Mouse (Mus musculus): ENCODE measurements at regions not wholly inside any gene's neighbourhood (a gene's known extent, or its start where the extent isn't known, plus 50 kb on each side); places are given as distances from the start of the nearest gene placed in this dataset.
"Not testable (repeated sequence)": the region's sequence is repeated elsewhere in the genome, so short reads cannot be mapped to it uniquely, and the experiment has no call there.

DNA sequence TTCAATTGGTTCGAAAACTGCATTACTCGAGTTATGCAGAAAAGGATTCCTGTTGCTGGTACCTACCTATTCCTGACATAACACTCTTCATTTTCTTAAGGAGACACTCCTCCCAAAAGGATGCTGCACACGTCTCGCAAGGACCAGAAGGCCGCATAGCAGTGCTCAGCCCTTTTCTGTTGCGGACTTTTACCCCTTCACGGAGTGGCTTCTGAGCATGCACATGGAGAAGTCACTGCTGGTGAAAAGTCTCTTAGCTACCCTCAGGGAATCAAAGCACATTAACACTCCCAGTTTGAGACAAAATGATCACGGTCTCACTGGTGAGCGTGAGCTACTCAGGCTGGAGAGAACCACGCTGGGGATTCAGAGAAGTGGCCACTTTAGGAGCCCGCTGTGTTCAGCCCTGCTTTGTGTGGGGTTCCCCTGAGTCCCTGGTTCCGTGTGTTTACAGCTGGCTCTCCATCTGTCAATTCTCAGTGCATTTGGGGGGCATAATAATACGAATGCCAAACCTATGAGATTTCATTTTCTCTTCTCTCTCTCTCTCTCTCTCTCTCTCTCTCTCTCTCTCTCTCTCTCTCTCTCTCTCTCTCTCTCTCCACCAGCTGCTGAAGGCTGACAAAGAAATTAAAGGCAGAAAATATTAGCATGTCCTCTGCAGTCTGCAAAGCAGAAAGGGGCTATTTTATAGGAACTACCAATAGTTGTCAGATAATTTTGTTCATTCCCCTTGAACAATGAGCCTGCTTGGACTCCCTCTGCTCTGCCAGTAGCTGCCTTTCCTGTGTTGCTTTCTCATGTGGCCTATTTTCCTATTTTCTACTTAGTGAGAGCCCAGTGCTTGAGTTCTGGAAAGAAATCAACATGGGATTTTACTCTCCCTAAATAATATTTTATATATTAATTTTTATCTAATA is 160.7 kb downstream of the Basp1 start:
- no peak for DNase-seq
- intact Hi-C loops (cut with DNase I; ENCODE audit: low total_unique reads): no loop called here

DNA sequence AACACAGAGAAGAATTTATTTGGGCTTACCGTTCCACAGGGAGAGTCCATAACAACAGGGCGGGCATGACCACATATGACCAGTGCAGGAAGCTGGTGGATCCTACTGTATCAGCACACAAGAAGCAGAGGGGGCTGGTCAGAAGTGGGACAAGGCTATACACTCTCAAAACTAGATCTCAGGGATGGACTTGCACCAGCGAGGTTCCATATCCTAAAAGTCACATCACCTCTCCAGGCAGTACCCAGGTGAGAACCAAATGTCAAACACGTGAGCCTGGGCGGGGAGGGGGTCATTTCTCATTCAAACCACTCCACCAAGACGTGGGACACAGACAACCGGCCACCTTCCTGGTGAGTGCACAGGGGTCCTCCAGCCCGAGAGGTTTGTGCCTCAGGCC is 167.9 kb downstream of the Basp1 start:
- DNase-seq: no peak
- intact Hi-C loops (cut with DNase I; ENCODE audit: low total_unique reads): no loop called here

- intact Hi-C loops (cut with DNase I; ENCODE audit: low total_unique reads): no loop called here
- DNase-seq: no peak
These were observed 175.6 kb downstream of the Basp1 start for GRCm38 (mm10) chr15:25237665-25238664.

DNA sequence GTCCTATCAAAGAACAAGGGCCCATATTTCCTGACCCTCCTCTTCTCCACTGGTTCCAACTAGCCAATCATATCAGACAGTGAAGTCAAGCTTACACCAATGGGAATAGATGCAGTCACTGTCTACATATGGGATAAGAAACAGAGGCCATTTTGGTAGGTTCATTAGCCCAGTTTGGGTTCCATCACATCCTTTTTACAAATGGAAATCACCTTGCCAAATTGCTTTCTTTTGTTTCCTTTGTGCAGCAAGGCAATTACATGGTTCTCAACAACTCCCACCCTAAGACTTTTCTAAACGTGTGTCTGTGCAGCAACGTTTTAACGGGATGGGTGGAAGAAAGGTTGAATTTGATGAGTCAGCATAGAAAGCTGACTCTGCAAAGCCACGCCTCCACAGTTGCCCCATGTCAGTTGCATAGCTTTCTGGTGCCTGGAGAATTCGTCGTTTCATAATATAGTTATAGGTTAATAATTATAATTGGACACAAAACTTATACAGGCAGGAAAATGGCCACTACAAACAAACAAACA is 177.3 kb downstream of the Basp1 start:
- intact Hi-C loops (cut with DNase I; ENCODE audit: low total_unique reads): no loop called here
- DNase-seq: no peak

DNA sequence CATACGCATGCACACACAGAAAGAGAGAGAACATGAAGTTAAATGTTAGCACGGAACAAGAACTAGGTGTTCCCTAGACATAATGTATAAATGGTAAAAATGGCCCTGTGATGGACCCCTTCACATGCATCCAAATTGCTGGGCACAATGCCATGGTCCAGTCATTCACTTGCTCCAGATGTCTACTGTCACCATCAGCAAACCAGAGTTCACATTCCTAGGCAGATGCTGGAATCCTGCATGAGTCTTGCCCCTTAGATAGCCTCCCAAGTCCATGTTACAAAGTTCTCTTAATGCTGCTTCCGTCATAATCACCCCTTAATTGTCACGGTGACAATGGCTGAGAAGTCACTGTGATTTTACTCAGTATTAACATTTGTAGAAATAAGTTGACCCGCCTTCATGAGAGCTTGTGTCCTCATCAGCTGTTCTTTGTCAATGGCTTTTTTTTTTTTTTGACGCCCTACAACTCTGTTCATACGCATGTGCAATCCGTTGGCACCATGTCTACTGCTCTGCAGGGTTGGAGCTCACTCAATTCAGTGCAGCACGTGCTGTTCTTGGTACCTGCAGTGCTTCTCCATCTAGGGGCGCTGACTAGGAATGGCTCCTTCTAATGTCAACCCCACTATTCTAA is 179.4 kb downstream of the Basp1 start:
- intact Hi-C loops (cut with DNase I; ENCODE audit: low total_unique reads): no loop called here
- no peak for DNase-seq

DNA sequence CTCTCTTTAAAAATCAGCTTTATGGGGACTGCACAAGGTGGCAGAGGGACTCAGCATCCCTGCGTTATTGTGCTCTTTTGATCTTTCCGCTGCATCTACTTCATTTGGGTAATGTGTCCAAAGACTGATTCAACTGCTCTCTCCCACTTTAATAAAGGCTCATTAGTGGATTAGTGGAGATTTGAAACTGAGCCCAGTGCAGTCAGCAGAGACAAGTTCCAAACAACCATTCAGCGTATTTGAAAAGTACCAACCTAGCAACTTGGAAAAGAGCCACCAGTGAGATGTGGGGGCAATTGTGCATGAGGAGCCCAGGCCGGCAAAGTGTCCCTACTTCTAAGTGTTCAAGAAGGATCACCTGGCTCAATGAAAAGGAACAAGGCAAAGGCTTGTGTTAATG is 183.4 kb downstream of the Basp1 start:
- intact Hi-C loops (cut with DNase I; ENCODE audit: low total_unique reads): no loop called here
- DNase-seq: no peak

- intact Hi-C loops (cut with DNase I; ENCODE audit: low total_unique reads): no loop called here
- DNase-seq: no peak
These were observed 183.8 kb downstream of the Basp1 start for GRCm38 (mm10) chr15:25229807-25230206.

GRCm38 (mm10) chr15:25227496-25227895 is 186.1 kb downstream of the Basp1 start:
- no peak for DNase-seq
- intact Hi-C loops (cut with DNase I; ENCODE audit: low total_unique reads): no loop called here

DNA sequence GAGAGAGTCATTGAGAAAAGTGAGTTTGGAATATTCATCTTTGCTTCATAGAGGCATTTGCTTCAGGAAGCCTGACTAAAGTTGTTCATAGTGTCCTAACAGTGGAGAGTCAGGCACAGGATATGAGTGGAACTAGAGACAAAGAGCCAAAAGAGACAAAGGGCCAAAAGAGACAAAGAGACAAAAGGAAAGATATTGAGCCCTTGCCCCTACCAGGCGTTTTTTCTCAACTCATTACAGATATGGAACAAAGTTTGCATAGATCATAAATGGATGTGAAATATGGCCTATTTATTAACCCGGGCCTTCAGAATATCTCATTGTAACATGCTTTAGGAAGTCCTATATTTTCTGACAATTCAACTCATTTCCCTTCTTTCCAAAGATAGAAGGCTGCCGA is 187.6 kb downstream of the Basp1 start:
- intact Hi-C loops (cut with DNase I; ENCODE audit: low total_unique reads): no loop called here
- DNase-seq: no peak

DNA sequence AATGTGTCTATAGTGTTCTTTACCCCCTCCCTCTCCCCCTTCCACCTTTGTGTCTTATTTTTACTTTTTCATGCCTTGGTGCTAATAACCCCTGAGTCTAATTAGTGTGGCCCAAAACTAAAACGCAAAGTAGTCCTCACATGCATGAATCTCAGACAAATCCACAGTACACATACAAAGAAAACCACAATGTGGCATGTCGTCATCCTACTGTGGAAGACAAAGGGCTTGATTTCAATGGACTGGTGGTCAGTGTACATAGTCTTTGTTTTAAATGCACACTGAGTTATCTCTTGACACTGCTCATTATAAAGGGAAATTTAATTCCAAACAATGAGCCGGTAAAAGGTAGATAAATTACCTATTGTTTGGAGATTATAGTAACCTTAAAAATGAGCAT is 188.1 kb downstream of the Basp1 start:
- no peak for DNase-seq
- intact Hi-C loops (cut with DNase I; ENCODE audit: low total_unique reads): no loop called here

DNA sequence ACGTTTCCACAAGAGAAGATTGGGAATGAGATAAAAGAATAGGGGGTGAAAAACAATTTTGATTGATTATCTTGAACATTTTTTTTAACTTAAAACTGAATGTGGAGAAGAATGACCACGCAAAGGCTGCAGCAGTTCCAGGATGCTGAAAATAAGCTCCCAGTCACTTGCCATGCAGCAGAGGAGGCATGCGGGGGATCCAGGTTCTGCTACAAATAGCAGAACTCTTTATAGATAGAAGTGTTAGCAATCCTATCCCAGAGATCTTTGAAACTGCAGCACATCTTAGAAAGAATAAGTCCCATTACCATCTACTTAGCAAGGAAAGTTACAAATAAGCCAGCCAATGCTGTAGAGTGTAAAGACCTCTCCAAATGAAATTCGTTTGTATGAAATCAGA is 191.8 kb downstream of the Basp1 start:
- intact Hi-C loops (cut with DNase I; ENCODE audit: low total_unique reads): no loop called here
- DNase-seq: no peak

DNA sequence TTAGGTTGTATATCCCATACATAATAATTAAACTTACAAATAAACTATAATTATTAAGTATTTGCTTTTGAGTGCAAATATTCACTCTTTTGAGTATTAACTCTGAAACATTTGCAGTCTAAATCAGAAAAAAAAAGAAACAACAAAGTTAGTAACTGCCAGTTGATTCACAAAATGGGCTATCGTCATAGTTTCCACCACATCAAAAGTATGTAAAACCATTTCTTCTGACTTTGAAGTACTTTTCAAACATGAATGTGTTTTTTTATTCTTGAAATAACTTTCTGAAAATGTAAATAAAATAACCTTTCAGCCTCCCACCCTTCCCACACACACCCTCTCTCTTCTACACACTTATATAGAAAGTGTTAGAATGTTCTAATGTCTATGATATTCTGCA is 197.2 kb downstream of the Basp1 start:
- intact Hi-C loops (cut with DNase I; ENCODE audit: low total_unique reads): no loop called here
- no peak for DNase-seq

GRCm38 (mm10) chr15:25202097-25202496 is 211.5 kb downstream of the Basp1 start:
- DNase-seq: no peak
- intact Hi-C loops (cut with DNase I; ENCODE audit: low total_unique reads): no loop called here

DNA sequence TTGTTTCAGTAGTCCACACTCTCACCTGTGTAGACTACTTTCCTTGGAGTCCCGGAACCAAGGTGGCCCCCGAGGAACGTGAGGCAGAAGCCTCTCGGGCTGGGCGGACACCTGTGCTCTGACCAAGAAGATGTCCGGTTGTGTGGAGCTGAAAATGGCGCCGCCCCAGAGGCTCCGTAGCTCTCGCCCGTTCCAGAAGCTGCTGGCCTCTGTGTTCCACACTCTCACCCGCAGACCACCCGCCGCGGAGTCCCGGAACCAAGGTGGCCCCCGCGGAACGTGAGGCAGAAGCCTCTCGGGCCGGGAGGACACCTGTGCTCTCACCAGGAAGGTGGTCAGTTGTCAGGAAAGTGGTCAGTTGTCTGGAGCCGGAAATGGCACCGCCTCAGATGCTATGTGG is 213.3 kb downstream of the Basp1 start:
- intact Hi-C loops (cut with DNase I; ENCODE audit: low total_unique reads); DNase-seq: not testable (repeated sequence)

DNA sequence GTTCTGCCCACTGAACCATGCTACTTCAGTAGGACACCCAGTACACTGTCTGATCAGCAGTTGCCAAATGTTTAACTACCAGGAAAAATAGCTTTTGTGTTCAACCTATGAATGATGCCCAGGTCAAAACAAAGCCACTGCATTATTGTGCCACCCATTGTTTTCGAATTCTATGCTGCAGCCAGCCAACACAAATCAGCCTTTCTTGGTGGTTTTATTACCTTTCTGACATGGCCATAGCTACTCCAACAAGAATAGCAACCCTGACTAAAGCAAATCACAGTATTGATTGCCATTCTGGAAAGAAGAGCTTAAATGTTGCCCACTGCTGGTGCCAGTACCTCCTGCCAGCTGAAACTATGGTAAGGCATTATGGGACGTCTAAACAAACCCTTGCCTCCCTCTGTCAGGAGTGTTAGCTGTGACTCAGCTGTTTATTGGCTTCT is 225.7 kb downstream of the Basp1 start:
- intact Hi-C loops (cut with DNase I; ENCODE audit: low total_unique reads): no loop called here
- no peak for DNase-seq

GRCm38 (mm10) chr15:25172755-25173154 is 240.8 kb downstream of the Basp1 start:
- DNase-seq: no peak
- intact Hi-C loops (cut with DNase I; ENCODE audit: low total_unique reads): no loop called here

DNA sequence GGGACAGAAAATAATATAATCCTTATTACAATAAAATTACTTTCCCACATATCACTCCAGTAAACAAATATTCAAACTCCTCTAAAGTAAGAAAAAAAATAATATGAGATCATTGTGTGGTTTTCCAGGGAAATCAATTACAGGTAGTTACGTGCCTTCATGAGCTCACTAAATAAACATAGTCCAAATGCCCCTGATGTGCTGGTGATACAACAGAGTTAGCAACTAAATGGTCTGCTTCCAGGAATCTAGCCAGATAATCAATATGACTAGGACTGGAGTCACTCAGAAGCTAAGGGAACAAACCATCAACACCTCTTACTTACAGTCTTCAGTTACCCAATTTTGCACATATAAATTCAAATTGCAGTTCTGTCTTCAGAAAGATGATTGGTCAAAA is 267.2 kb downstream of the Basp1 start:
- DNase-seq: no peak
- intact Hi-C loops (cut with DNase I; ENCODE audit: low total_unique reads): no loop called here

DNA sequence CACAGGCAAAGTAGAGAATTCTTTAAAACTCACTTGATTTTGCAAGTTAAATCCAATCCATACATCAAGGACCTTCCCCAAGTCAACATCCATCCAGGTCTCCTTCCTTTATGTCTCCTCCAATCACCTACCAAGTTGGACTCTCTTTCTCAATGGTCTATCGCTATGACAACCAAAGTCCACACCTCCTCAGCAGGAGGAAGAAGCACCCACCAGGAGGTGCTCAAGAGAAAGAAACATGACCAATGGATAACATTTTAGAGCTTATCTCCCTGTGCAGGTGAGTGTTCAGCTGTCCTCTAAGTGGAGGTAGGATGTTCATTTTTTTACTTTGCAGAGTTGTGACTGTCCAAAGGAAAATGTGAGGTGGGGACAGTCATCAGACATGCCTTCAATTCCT is 269.3 kb downstream of the Basp1 start:
- DNase-seq: no peak
- intact Hi-C loops (cut with DNase I; ENCODE audit: low total_unique reads): no loop called here

DNA sequence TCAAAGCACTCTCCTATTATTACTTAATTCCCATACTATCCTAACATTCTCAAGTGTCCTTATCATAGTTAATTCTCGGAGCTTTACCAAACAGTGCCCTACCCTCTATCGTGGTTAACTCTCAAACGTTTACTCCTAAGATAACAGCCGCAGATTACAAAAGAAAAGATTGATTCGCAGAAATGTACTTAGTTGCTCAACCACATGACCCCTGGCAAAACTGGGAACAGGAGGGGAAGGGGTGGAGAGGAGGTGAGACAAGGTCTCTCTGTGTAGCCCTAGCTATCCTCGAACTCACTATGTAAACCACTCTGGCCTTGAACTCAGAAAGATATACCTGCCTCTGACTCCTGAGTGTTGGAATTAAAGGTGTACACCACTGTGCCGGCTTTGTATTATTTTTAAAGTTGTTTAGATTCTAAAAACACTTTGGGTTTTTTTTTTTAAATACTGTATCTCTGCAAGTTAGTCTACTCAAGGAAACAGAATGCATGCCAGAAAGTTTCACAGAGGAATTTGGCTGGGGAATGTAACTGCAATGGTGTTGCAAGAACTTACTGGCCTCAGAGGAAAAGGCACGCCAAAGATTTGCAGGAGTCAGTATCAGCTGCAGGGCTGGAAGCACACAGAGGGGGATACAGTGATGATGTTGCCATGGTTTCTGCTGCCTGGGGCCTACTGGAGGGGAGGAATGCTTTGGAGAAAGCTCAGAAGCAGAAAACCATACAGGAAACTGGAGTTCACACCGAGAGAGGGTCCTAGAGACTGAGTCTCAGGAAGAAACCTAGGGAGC is 273.0 kb downstream of the Basp1 start:
- DNase-seq: peak; percentile 4
- intact Hi-C loops (cut with DNase I; ENCODE audit: low total_unique reads): no loop called here

Measured in gastrocnemius, postnatal 14 days (tissue).